Mouse (Mus musculus) adrenal gland, postnatal 4 days (tissue): ENCODE measurements around the gene Nenf. TPM values are rescaled to one million over a fixed set of nuclear protein-coding genes. Genes with fewer than 3 reads are reported as not detected.
A peak's percentile ranks its signal among the peaks of the same experiment; 100 is the strongest.

ENCODE experiments used
- DNase-seq, 2 experiments: peaks; one replicate each; pipeline ENCODE4 v3.0.0; 2021 to 2022; ENCODE audit warnings: low spot score in 2 of 2, mixed read lengths in 2 of 2
- long read RNA-seq, 2 experiments: library from polyadenylated mRNA; stranded (forward); transcript quantifications; one replicate each; pipeline ENCODE4 v2.0.0; 2021
- total RNA-seq, 2 experiments: library from RNA; stranded (reverse); gene quantifications; 2 replicates each; pipeline ENCODE4 v1.2.3; 2021

The Nenf gene
- total RNA-seq: 100 to 1,000 TPM; 127 to 129 TPM
- long read RNA-seq, experiment 1, transcript Nenf-201 (4 exons, 742 nt): major isoform, 155 of 167 reads
- long read RNA-seq, experiment 1, partial matches to known transcripts: 4 of 167 reads
- long read RNA-seq, experiment 1, other reads (novel, unspliced or antisense): 8 of 167 reads
- long read RNA-seq, experiment 2, transcript Nenf-201 (4 exons, 742 nt): major isoform, 124 of 146 reads
- long read RNA-seq, experiment 2, partial matches to known transcripts: 14 of 146 reads
- long read RNA-seq, experiment 2, other reads (novel, unspliced or antisense): 8 of 146 reads

- peak; percentile 58 to 70 for DNase-seq
Measured at GRCm38 (mm10) chr1:191317591-191318196, at the start of gene Nenf. TSS of gene Nenf (minus strand) at chr1:191318194.

- no peak for DNase-seq
Measured at GRCm38 (mm10) chr1:191364477-191364876, 46.5 kb upstream of the Nenf start.

DNA sequence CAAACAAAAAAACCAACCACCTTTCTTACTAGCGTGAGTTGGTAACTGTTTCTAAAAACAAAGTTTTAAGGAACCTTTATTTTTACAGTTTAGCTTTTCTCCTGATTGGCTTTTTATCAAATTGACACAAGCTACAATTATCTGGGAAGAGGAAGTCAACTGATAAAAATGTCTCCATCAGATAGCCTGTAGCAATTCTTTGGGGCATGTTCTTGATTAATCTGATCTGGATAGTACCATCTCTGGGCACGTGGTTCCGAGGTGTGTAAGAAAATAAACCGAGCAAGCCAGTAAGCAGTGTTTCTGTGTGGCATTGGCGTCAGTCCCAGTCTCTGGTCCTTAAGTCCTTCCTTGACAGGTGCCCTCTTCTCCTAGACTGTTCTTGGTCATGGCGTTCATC is 44.4 kb upstream of the Nenf start:
- no peak for DNase-seq

- DNase-seq: no peak
Measured at GRCm38 (mm10) chr1:191359478-191359877, 41.5 kb upstream of the Nenf start.

GRCm38 (mm10) chr1:191356936-191357335 is 38.9 kb upstream of the Nenf start:
- DNase-seq: no peak

GRCm38 (mm10) chr1:191353836-191354235 is 35.8 kb upstream of the Nenf start:
- no peak for DNase-seq

- no peak for DNase-seq
Measured at GRCm38 (mm10) chr1:191352786-191353488, 34.9 kb upstream of the Nenf start.

- DNase-seq: no peak
Measured at GRCm38 (mm10) chr1:191350355-191350754, 32.4 kb upstream of the Nenf start.

- DNase-seq: no peak
Measured at GRCm38 (mm10) chr1:191349486-191350037, 31.6 kb upstream of the Nenf start.

- DNase-seq: no peak
Measured at GRCm38 (mm10) chr1:191348996-191349395, 31.0 kb upstream of the Nenf start.

DNA sequence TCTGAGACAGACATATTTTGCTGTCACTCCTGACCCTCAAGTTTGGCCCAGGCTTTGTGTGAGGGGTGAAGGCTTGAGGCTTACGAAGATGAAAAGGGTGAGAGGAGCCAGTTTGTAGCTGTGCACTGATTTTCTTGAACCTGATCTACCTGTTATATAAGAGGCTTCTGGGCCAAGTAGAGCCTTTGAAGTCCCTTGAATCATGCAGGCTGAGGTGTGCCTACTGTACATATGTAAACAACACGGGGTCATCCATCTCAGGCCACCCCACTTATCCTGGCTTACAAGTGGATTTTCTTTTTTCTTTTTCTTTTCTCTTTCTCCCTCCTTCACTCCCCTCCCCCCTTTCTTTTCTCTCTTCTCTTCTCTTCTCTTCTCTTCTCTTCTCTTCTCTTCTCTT is 30.6 kb upstream of the Nenf start:
- no peak for DNase-seq

GRCm38 (mm10) chr1:191347602-191348001 is 29.6 kb upstream of the Nenf start:
- DNase-seq: no peak

DNA sequence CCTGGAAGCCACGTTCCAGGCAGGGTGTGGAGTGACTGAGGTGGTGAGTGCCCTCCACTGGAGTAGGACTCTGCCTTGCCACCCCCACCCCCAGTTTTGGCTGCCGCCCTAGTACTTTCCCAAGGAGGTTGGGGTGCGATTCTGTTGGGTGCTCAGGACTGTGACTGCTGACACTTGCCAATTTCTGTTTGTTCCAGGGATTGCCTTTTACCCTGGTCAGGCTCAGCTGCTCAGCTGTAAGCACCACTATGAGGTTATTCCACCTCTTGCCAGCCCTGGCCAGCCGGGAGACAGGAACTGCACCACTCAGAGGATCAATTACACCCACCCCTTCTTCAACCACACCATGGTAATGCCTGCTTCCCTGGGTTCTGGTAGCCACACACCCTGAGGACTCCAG is 22.5 kb upstream of the Nenf start:
- DNase-seq: no peak

- no peak for DNase-seq
Measured at GRCm38 (mm10) chr1:191339876-191340275, 21.9 kb upstream of the Nenf start.

GRCm38 (mm10) chr1:191334500-191334899 is 16.5 kb upstream of the Nenf start:
- no peak for DNase-seq

- DNase-seq: no peak
Measured at GRCm38 (mm10) chr1:191330356-191330755, 12.4 kb upstream of the Nenf start.

GRCm38 (mm10) chr1:191328019-191328441 is 10.0 kb upstream of the Nenf start:
- DNase-seq: no peak

GRCm38 (mm10) chr1:191327258-191327657 is 9.3 kb upstream of the Nenf start:
- no peak for DNase-seq

DNA sequence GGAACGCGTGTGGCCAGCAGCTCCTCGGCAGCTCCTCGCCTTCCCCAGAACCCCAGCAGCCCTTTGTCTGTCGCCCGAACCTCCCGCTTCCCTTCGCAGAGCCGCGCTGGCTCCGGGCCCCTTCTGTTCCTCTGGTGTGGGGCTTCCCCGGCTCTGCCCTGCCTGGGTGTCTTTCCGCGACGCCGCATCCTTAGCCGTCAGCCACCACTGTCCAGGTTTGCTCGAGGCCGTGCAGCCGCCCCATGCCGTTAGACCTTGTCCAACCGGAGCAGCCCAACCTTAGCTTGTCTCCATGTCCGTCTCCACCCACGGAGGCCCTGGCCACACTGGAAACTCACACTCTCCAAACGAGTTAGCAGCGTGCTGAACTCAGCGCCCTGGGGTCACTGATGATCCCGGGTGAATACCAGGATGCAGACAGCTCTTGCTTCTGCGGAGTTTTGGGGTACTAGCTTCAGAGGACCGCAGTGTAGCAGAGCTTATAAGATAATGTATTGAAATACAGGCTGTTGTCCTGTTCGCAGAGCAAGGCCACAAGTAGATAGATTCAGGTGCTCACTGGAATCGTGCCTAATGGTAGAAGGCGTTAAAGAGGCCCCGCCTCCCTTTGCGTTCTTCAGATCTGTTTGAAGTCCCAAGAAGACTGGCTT is 8.4 kb upstream of the Nenf start:
- peak in 1 of 2 experiments; percentile 24 for DNase-seq

- DNase-seq: peak; percentile 79 to 89
Measured at GRCm38 (mm10) chr1:191325726-191326232, 7.8 kb upstream of the Nenf start, which contains the start of gene Tmem206. TSS of gene Tmem206 (plus strand) at chr1:191325912.
